Mouse (Mus musculus) cerebellum, postnatal 4 days (tissue): ENCODE results near the gene AC129217.1.
A peak's percentile ranks its signal among the peaks of the same experiment; 100 is the strongest.

Source experiments
- DNase-seq, 2 experiments: peaks; one replicate each; pipeline ENCODE4 v3.0.0; 2022; ENCODE audit warnings: low spot score in 2 of 2, mixed read lengths in 1 of 2

AC129217.1 gene

GRCm38 (mm10) chr19:8829660-8830059 is at the start of gene AC129217.1:
AC129217.1 (plus strand) TSS chr19:8829773.
- DNase-seq = no peak

GRCm38 (mm10) chr19:8786008-8786781 is 43.4 kb upstream of the AC129217.1 start, which contains the start of gene Taf6l:
Taf6l (minus strand) TSS chr19:8786417.
- peak; percentile 71 to 84 for DNase-seq

- DNase-seq = no peak
These were observed 41.1 kb upstream of the AC129217.1 start for GRCm38 (mm10) chr19:8788521-8788920.

GRCm38 (mm10) chr19:8789171-8789570 is 40.4 kb upstream of the AC129217.1 start:
- no peak for DNase-seq

- DNase-seq = no peak
These were observed 39.4 kb upstream of the AC129217.1 start for GRCm38 (mm10) chr19:8790171-8790570.

- DNase-seq = peak; percentile 60 to 85
These were observed 31.2 kb upstream of the AC129217.1 start, which contains the start of gene Polr2g for GRCm38 (mm10) chr19:8798264-8798946. Polr2g (minus strand) TSS chr19:8798577.

GRCm38 (mm10) chr19:8798947-8799315 is 30.6 kb upstream of the AC129217.1 start:
- no peak for DNase-seq

- peak; percentile 73 to 88 for DNase-seq
These were observed 27.3 kb upstream of the AC129217.1 start, which contains the start of gene Zbtb3 for GRCm38 (mm10) chr19:8802130-8802821. Zbtb3 (plus strand) TSS chr19:8802555.

- no peak for DNase-seq
These were observed 26.3 kb upstream of the AC129217.1 start for GRCm38 (mm10) chr19:8803204-8803780.

- DNase-seq = no peak
These were observed 25.5 kb upstream of the AC129217.1 start for GRCm38 (mm10) chr19:8803879-8804660.

GRCm38 (mm10) chr19:8806810-8807209 is 22.8 kb upstream of the AC129217.1 start:
- no peak for DNase-seq

GRCm38 (mm10) chr19:8815812-8816211 is 13.8 kb upstream of the AC129217.1 start:
- DNase-seq = no peak

GRCm38 (mm10) chr19:8817001-8817400 is 12.6 kb upstream of the AC129217.1 start:
- no peak for DNase-seq

- DNase-seq = no peak
These were observed 11.2 kb upstream of the AC129217.1 start for GRCm38 (mm10) chr19:8818301-8818798.

GRCm38 (mm10) chr19:8818801-8819595 is 10.6 kb upstream of the AC129217.1 start, which contains the start of gene Ttc9c:
Ttc9c (minus strand) TSS chr19:8819333.
- peak; percentile 82 to 91 for DNase-seq

GRCm38 (mm10) chr19:8819596-8820423 is 9.8 kb upstream of the AC129217.1 start, which contains the start of gene Hnrnpul2:
Hnrnpul2 (plus strand) TSS chr19:8820010.
- peak; percentile 94 to 96 for DNase-seq

GRCm38 (mm10) chr19:8820424-8820956 is 9.1 kb upstream of the AC129217.1 start:
- no peak for DNase-seq

- DNase-seq = no peak
These were observed 8.4 kb upstream of the AC129217.1 start for GRCm38 (mm10) chr19:8821146-8821545.

GRCm38 (mm10) chr19:8822696-8823095 is 6.9 kb upstream of the AC129217.1 start:
- DNase-seq = no peak
